In genomic region chr15:88473221-88473620, GRCm38 (mm10) we compare ENCODE assay signal across 19 mouse cellular contexts.
DNase-seq lines count a peak whose midpoint lies in the region; ATAC-seq lines count a peak whose summit lies in the region.
"Had no signal": no experiment of that assay in that cellular context is flagged by ENCODE, and none has a peak within 500 bp of the region (broad histone marks: within the 10 kb centered on the region; RNA-seq: fewer than 3 reads in every experiment).

No protein-coding gene starts in this region.

- no peak for DNase-seq in forebrain, embryonic 10.5 days (ENCODE audit: extremely low spot score, low spot score)
- peak; percentile 68 for DNase-seq in heart, adult 11 months
- DNase-seq in hindbrain, embryonic 14.5 days (ENCODE audit: low spot score) = no peak
- DNase-seq in A20 (ENCODE audit: low read depth, low spot score) = peak; percentile 8
- DNase-seq: adrenal gland, adult 8-10 months; adrenal gland, postnatal 14 days; adrenal gland, postnatal 36 days; cerebellum, adult 11-12 months; cerebellum, adult 2 months; cerebellum, adult 9-10 months; cerebellum, postnatal 10 days; cerebellum, postnatal 25 days; forebrain, postnatal 0 days had no signal

- peak overlapping the region; percentile 17; the same call in 1 of the 2 replicates for H3K27ac ChIP-seq in forebrain, embryonic 10.5 days
- no peak overlapping the region for H3K27ac ChIP-seq in forebrain, embryonic 13.5 days
- no peak overlapping the region for H3K27ac ChIP-seq in heart, embryonic 11.5 days (ENCODE audit: low read depth, low read length)
- H3K27ac ChIP-seq in hindbrain, embryonic 13.5 days = 0 out of 2 replicates have a peak overlapping the region, but pooled peaks have one; percentile 5
- no peak overlapping the region for H3K27ac ChIP-seq in hindbrain, embryonic 14.5 days
- H3K27ac ChIP-seq: embryonic facial prominence, embryonic 10.5 days; embryonic facial prominence, embryonic 12.5 days had no signal

- ATAC-seq in forebrain, embryonic 13.5 days = no peak
- ATAC-seq in heart, embryonic 11.5 days (replicated peaks; ENCODE audit: insufficient number of reproducible peaks, low FRiP score, low TSS enrichment) = no peak
- no peak for ATAC-seq in hindbrain, embryonic 13.5 days (ENCODE audit: low FRiP score)
- no peak for ATAC-seq in hindbrain, embryonic 14.5 days (ENCODE audit: low FRiP score)
- ATAC-seq: forebrain, embryonic 14.5 days; forebrain, postnatal 0 days had no signal

- H3K27me3 ChIP-seq in forebrain, embryonic 10.5 days (ENCODE audit: poor library complexity, severe bottlenecking) = peaks cover 50% of the 10 kb centered on the region
- peaks cover 42% of the 10 kb centered on the region for H3K27me3 ChIP-seq in forebrain, embryonic 13.5 days
- no peaks in the 10 kb centered on the region for H3K27me3 ChIP-seq in heart, embryonic 11.5 days (ENCODE audit: control insufficient read depth, insufficient read depth, low read length)
- 0 out of 2 replicates have a peak, but pooled peaks cover 3% of the 10 kb centered on the region for H3K27me3 ChIP-seq in hindbrain, embryonic 13.5 days
- no peaks in the 10 kb centered on the region for H3K27me3 ChIP-seq in hindbrain, embryonic 14.5 days (ENCODE audit: control insufficient read depth, insufficient read depth, low read length)
- H3K27me3 ChIP-seq: embryonic facial prominence, embryonic 12.5 days had no signal

- peaks cover 33% of the 10 kb centered on the region for H3K4me1 ChIP-seq in forebrain, embryonic 10.5 days
- peaks cover 34% of the 10 kb centered on the region for H3K4me1 ChIP-seq in forebrain, embryonic 13.5 days
- no peaks in the 10 kb centered on the region for H3K4me1 ChIP-seq in heart, embryonic 11.5 days (ENCODE audit: control insufficient read depth, insufficient read depth, low read length)
- H3K4me1 ChIP-seq in hindbrain, embryonic 13.5 days (replicated peaks) = peaks cover 22% of the 10 kb centered on the region
- peaks cover 8% of the 10 kb centered on the region; the same call in 1 of the 2 replicates for H3K4me1 ChIP-seq in hindbrain, embryonic 14.5 days (replicated peaks; ENCODE audit: control insufficient read depth, insufficient read depth, low read length)
- H3K4me1 ChIP-seq: embryonic facial prominence, embryonic 12.5 days had no signal

- 38% methylated on average over 5 of the region's 5 CpGs for WGBS in forebrain, embryonic 10.5 days
- 41% methylated on average over 5 of the region's 5 CpGs for WGBS in forebrain, embryonic 13.5 days
- 81% methylated on average over 5 of the region's 5 CpGs for WGBS in heart, embryonic 11.5 days (ENCODE audit: insufficient replicate concordance)
- WGBS in hindbrain, embryonic 13.5 days = 65% methylated on average over 5 of the region's 5 CpGs
- WGBS in hindbrain, embryonic 14.5 days = 50% methylated on average over 5 of the region's 5 CpGs

- H3K4me3 ChIP-seq in forebrain, embryonic 10.5 days = no peak overlapping the region
- no peak overlapping the region for H3K4me3 ChIP-seq in forebrain, embryonic 13.5 days
- H3K4me3 ChIP-seq in heart, embryonic 11.5 days (ENCODE audit: low read depth, low read length) = no peak overlapping the region
- no peak overlapping the region for H3K4me3 ChIP-seq in hindbrain, embryonic 13.5 days
- no peak overlapping the region for H3K4me3 ChIP-seq in hindbrain, embryonic 14.5 days (replicated peaks; ENCODE audit: low read length)
- H3K4me3 ChIP-seq: embryonic facial prominence, embryonic 10.5 days; embryonic facial prominence, embryonic 12.5 days had no signal

- H3K9me3 ChIP-seq in forebrain, embryonic 10.5 days = no peaks in the 10 kb centered on the region
- H3K9me3 ChIP-seq in forebrain, embryonic 13.5 days (replicated peaks) = no peaks in the 10 kb centered on the region
- H3K9me3 ChIP-seq in heart, embryonic 11.5 days (replicated peaks; ENCODE audit: control insufficient read depth, low read length) = no peaks in the 10 kb centered on the region
- no peaks in the 10 kb centered on the region for H3K9me3 ChIP-seq in hindbrain, embryonic 13.5 days
- H3K9me3 ChIP-seq in hindbrain, embryonic 14.5 days (ENCODE audit: control insufficient read depth, low read length) = no peaks in the 10 kb centered on the region
- H3K9me3 ChIP-seq: embryonic facial prominence, embryonic 10.5 days; embryonic facial prominence, embryonic 12.5 days had no signal

- H3K36me3 ChIP-seq in forebrain, embryonic 10.5 days (replicated peaks) = no peaks in the 10 kb centered on the region
- H3K36me3 ChIP-seq in forebrain, embryonic 13.5 days (ENCODE audit: poor library complexity, severe bottlenecking) = no peaks in the 10 kb centered on the region
- no peaks in the 10 kb centered on the region for H3K36me3 ChIP-seq in heart, embryonic 11.5 days (ENCODE audit: control insufficient read depth, insufficient read depth, low read length)
- no peaks in the 10 kb centered on the region for H3K36me3 ChIP-seq in hindbrain, embryonic 13.5 days
- H3K36me3 ChIP-seq in hindbrain, embryonic 14.5 days (replicated peaks; ENCODE audit: control insufficient read depth, insufficient read depth) = no peaks in the 10 kb centered on the region
- H3K36me3 ChIP-seq: embryonic facial prominence, embryonic 10.5 days; embryonic facial prominence, embryonic 12.5 days had no signal

- no peak overlapping the region for H3K9ac ChIP-seq in forebrain, embryonic 13.5 days
- H3K9ac ChIP-seq in heart, embryonic 11.5 days (ENCODE audit: low read depth, low read length) = no peak overlapping the region
- no peak overlapping the region for H3K9ac ChIP-seq in hindbrain, embryonic 13.5 days
- H3K9ac ChIP-seq in hindbrain, embryonic 14.5 days = no peak overlapping the region
- H3K9ac ChIP-seq: embryonic facial prominence, embryonic 12.5 days; forebrain, postnatal 0 days had no signal

- no peak overlapping the region for H3K4me2 ChIP-seq in forebrain, embryonic 13.5 days
- no peak overlapping the region for H3K4me2 ChIP-seq in heart, embryonic 11.5 days
- H3K4me2 ChIP-seq in hindbrain, embryonic 13.5 days = no peak overlapping the region
- H3K4me2 ChIP-seq in hindbrain, embryonic 14.5 days (replicated peaks) = no peak overlapping the region
- H3K4me2 ChIP-seq: embryonic facial prominence, embryonic 12.5 days had no signal

Comparison
In these comparisons a context has a peak if more than half of its experiments do, and no peak if none do; other contexts are left out.
1. H3K27ac ChIP-seq: peak in forebrain, embryonic 10.5 days (single experiment) and hindbrain, embryonic 13.5 days (single experiment); none in forebrain, embryonic 13.5 days (single experiment), heart, embryonic 11.5 days (single experiment) and hindbrain, embryonic 14.5 days (single experiment).
2. DNase-seq: peak in heart, adult 11 months (single experiment) and A20 (single experiment); none in forebrain, embryonic 10.5 days (single experiment) and hindbrain, embryonic 14.5 days (single experiment).